Mouse (Mus musculus) natural killer cell, adult 2 months (primary cell): ENCODE data around the gene Gm20388.
A peak's percentile ranks its signal among the peaks of the same experiment; 100 is the strongest.

Source experiments
- DNase-seq, 2 experiments: peaks; one replicate each; pipeline ENCODE4 v3.0.0; 2022; ENCODE audit warnings: low spot score in 2 of 2

Gene Gm20388

DNA sequence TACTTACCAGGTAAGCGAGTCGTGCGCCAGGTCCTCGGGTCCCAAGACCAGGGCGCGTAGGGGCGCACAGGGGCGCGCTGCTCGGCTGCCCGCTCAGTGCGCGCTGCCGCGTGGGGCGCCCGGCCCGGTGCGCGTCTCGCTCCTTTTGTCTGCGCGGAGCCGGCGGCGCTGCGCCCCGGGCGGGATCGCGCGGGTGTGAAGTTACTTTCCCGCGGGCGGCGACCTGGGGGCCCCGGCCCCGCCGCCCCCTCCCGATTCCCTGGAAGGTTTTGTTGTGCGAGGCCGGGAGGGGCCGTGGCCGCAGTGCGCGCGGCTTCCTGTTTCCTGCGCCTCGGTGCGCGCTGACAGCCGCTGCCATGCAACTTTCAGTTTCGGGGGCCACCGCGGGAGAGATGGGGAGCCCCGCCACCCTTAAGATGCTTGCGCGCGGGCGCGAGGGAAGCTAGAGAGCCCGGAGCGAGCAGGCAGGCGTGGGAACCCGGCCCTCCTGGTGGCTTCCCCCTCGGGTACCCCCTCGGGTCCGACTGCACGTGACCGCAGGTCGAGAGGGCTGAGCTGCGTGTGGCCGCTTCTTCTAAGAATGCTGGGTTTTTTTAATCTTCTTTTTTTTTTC is 578.6 kb downstream of the Gm20388 start:
- peak; percentile 92 to 93 for DNase-seq

DNA sequence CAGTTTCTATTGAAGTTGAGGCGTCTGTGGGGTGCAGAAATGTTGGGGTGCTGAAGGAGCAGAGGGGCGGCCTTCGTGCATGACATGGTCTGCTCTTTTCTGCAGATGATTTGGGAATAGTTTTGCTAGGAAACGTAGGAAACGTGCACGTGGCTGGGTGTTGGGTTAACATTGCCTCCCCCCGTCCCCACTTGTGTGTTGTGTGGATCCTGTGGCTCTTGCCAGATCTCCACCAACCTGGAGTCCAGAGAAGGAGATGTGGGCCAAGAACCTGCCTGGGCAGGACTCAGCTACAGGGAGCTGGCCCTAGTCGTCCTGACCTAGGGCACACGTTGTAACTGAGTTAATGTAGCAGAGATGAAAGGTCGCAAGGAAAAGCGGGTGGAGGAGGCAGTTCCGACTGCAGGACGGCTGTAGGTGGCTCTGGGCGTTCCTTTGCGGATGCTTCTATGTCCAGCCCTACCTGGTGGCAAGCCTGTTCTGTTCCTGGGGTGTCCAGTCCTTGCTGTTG is 579.2 kb downstream of the Gm20388 start:
- no peak for DNase-seq

- DNase-seq, result peak; percentile 53 to 69
These were observed 579.9 kb downstream of the Gm20388 start for GRCm38 (mm10) chr8:120490354-120491141.

GRCm38 (mm10) chr8:120491166-120491793 is 580.6 kb downstream of the Gm20388 start:
- peak; percentile 72 to 84 for DNase-seq

DNA sequence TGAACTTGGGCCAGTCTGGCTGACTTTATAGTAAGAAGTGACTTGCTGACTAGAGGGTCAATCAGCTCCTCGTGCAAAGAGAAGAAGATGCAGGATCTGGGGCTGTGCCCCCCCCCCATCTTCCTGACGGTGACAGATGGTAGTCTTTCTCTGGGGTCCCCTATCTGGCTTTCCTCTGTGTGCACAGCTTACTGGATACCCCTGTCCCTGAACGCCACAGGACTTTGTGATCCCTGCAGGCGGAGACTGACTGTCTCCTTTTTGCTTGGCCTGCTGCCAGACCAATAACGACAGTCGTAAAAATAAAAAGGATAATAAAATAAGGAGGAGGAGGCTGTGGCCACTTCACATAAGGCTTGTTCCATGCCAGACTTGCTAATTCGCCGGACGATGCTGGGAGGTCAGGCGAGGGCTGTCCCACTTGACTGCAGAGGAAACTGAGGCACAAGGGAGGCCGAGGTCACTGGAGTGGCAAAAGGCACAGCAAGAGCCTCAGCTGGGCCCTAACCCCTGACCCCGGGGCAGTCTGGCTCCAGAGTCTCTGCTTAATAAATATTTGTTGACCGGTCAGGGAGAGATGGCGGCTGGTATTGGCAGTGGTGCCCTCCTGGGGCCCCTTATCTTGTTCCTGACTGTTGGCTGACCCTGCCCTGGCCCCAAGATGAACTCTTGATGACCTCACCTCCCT is 581.7 kb downstream of the Gm20388 start:
- no peak for DNase-seq

GRCm38 (mm10) chr8:120492881-120493220 is 582.2 kb downstream of the Gm20388 start:
- no peak for DNase-seq

DNA sequence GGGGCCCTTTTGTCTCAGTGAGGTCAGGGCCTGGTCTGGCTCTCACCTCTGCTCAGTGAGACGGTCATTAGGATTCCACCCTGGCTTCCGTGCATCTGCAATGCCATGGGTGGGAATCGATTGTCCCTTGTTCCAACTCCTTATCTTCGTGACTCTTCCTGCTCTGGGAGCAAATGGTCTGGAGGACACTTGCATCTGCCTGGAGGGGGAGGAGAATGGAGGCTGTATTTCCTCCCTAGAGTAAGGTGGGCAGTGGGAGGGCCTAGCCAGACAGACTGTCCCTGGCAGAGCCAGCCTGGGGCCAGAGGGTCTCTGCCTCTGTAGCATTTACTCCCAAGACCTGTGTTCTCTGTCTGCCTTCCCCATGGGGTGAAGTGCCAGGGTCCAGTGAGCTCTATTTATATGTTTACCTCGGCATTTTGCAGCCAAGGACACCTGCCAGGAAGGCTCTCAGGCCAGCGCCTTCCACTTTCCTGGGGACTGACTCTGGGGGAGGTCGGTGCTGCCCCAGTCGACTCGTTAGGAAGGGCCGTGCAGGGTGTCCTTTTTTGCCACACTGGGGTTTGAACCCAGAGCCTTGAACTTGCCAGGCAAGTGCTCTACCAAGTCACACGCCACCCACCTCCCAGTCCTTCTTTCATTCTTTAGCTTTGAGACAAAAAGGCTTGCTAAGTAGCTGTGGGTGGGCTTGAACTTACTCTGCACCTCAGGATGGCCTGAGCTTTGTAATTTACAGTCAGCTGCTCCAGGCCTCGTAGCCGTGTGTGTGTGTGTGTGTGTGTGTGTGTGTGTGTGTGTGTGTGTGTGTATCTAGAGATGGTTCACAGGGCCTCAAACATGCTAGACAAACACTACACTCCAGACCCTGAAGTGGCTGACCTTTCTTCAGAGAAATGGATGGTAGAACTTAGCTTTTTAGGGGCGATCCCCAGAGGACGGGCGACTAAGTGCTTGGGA is 583.1 kb downstream of the Gm20388 start:
- no peak for DNase-seq

DNA sequence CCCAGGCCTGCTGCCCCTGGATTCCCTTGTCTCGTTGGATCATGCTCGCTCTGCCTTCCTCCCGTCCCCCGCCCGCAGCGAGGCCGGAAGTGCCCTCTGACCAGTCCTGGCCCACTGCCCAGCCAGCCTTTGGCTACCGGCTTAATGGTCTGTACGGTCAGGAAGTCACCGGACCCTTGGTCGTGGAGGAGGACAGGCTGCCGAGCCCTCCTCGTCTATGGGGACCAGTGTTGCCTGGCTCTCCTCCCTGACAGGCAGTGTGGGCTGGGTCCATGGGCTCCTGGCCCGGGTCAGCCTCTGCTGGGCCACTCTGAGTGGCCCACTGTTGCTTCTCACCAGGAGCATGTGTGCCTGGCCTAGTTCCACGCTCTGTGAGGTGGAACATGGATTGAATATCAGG is 584.3 kb downstream of the Gm20388 start:
- DNase-seq, result no peak

DNA sequence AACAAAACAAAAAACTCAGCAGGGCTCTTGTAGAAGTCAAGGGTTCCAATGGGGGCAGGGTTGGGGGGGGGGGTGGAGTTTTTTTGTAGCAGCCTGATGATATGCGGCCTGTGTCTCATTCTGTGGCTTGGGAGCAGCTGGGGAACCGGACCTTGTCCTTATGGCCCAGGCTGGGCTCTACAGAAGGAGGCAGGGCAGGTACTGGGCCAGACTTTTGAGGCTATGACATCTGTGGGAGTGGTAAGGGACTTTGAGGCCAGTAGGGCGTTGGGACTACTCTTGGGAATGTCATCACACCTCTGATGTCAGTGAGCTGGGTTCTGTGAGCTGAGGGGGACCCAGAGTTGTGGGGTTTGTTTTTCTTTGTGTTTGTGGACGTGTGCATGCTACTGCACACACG is 584.8 kb downstream of the Gm20388 start:
- no peak for DNase-seq

GRCm38 (mm10) chr8:120496478-120496877 is 585.8 kb downstream of the Gm20388 start:
- DNase-seq, result no peak

GRCm38 (mm10) chr8:120497503-120497946 is 586.9 kb downstream of the Gm20388 start:
- no peak for DNase-seq

- DNase-seq, result no peak
These were observed 587.7 kb downstream of the Gm20388 start for GRCm38 (mm10) chr8:120498349-120498831.

DNA sequence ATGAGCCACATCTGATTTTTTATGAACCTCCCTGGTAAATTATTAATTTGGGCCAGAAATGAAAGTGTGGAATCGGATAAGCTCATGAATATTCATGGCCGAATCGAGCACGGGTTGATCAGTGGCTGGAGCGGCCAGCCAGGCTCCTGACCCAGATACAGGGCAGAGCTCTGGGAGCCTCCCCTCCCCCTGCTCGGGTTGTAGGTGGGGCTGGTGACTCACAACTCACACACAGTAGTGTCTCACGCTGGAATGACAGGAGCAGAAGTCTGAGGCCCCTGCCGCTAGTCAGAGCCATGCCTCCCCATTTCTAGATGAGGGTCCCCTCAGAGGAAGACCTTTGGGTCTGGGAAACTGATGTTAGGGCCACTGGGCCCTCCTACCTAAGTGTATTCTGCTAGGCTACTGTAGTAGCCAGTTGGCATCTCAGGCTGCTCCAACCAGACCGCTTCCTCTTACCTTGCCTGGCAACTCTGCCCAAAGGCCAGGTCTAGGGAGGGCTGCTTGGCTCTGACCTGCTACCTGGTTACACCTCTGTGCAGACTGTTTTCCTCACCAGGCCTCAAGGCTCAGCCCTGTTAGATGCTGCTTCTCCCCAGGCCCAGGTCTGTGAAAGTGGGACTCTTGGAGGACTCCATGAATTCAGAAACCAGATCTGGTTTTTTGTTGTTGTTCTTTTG is 588.4 kb downstream of the Gm20388 start:
- no peak for DNase-seq

DNA sequence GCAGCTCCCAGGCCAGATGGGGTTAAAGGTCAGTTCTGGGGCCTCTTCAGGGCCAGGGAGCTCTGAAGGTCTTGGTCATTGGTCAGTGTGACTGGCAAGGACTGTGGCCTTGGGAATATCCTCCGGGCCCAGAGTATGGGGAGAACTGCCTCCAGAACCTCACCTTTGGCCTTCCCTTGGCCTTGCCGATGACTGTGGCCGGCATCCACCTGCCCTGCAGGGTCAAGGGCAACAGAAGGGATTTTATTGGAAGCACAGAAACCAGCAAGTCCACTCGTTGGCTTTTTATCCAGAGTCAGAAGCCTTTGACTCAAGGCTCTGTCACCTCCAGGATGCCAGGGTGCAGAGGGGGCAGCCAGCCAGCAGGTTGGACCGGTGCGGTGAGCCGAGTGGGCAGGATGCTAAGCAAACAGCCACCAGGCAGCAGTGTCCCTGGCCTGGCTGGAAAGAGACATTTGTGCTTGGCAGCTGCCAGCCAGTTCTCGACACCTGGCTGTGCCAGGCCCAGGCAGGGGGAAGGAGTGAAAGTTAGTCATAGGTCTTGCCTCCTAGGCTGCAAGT is 590.1 kb downstream of the Gm20388 start:
- no peak for DNase-seq

DNA sequence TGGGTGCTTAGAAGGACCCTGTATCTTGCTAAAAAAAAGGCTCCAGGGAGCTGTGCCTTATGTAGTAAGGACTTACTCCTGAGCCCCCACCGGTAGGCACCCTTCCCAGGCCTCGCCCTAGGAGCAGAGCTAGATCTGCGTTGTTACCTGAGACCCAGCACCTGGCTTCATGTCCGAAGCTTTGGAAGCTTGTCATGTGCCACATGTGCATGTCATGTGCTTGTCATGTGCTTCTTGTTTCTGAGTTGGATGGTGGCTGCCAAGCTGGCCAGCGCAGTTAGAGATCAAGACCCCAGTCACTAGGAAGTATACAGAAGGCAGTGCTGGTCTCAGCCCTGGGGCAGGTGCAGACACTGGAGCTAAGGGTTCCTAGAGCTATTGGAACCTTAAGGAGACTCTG is 590.8 kb downstream of the Gm20388 start:
- DNase-seq, result no peak

GRCm38 (mm10) chr8:120502428-120502827 is 591.8 kb downstream of the Gm20388 start:
- DNase-seq, result no peak

GRCm38 (mm10) chr8:120504251-120505081 is 593.8 kb downstream of the Gm20388 start:
- no peak for DNase-seq

DNA sequence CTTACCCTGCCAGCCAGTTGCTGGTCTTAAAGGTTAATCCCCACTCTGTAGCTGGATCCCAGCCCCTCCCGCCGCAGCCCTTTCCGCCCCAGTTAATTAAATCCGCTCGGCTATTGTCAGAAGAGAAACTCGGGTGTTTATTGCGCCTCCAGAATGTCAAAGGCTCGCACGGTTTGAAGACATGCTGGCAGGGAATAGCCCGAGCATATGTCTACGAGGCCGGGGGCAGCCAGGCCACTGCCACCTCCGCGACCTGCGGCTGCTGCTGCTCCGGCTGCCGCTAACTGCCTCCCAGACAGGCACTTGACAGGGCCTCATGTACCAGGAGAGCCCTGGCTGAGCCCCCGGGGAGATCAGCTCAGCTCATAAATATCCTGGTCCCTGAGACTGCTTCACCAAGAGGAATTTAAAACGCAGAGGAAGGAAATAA is 594.5 kb downstream of the Gm20388 start:
- no peak for DNase-seq
